In genomic region chr9:57659774-57660173, GRCm38 (mm10) we compare ENCODE assay signal across 8 mouse cellular contexts. TPM values are rescaled to one million over a fixed set of nuclear protein-coding genes. Genes with fewer than 3 reads are reported as not detected.
DNase-seq lines count a peak whose midpoint lies in the region; ATAC-seq and TF ChIP-seq lines count a peak whose summit lies in the region.

No protein-coding gene starts in this region.

- H3K4me3 ChIP-seq in E14TG2a.4 (replicated peaks; ENCODE audit: low read length): no peak overlapping the region
- H3K4me3 ChIP-seq in heart, embryonic 10.5 days: no peak overlapping the region
- H3K4me3 ChIP-seq in liver, embryonic 15.5 days (replicated peaks): no peak overlapping the region

- DNase-seq in adrenal gland, postnatal 10 days: peak; percentile 84
- peak; percentile 62 for DNase-seq in embryo, embryonic 11.5 days (ENCODE audit: low read depth, low spot score)
- DNase-seq in heart, embryonic 10.5 days (ENCODE audit: low spot score): peak; percentile 87
- peak; percentile 86 for DNase-seq in kidney, postnatal 10 days
- DNase-seq in retina, adult 2 months (ENCODE audit: low read depth, low spot score): peak; percentile 67
- DNase-seq in urinary bladder, postnatal 36 days (ENCODE audit: low spot score in 2 of 2): peak; percentile 70 to 79

- no peaks in the 10 kb centered on the region for H3K36me3 ChIP-seq in E14TG2a.4 (ENCODE audit: insufficient read depth, low read length)
- H3K36me3 ChIP-seq in heart, embryonic 10.5 days: no peaks in the 10 kb centered on the region
- H3K36me3 ChIP-seq in liver, embryonic 15.5 days (replicated peaks): no peaks in the 10 kb centered on the region

- H3K9me3 ChIP-seq in E14TG2a.4 (ENCODE audit: low read length): no peaks in the 10 kb centered on the region
- no peaks in the 10 kb centered on the region for H3K9me3 ChIP-seq in heart, embryonic 10.5 days
- H3K9me3 ChIP-seq in liver, embryonic 15.5 days (replicated peaks): no peaks in the 10 kb centered on the region

- no peak overlapping the region for H3K4me2 ChIP-seq in liver, embryonic 15.5 days

- H3K4me1 ChIP-seq in E14TG2a.4 (replicated peaks; ENCODE audit: low read depth, low read length): peaks cover 8% of the 10 kb centered on the region
- H3K4me1 ChIP-seq in heart, embryonic 10.5 days: peaks cover 7% of the 10 kb centered on the region
- peaks cover 29% of the 10 kb centered on the region for H3K4me1 ChIP-seq in liver, embryonic 15.5 days (replicated peaks)

- WGBS in heart, embryonic 10.5 days: 10% methylated on average over 4 of the region's 4 CpGs
- 21% methylated on average over 4 of the region's 4 CpGs for WGBS in liver, embryonic 15.5 days (ENCODE audit: insufficient replicate concordance)

- TF ChIP-seq CTCF in E14TG2a.4 (conservative IDR thresholded peaks at IDR 0.05; ENCODE audit: low read length): peak; percentile 65

- ATAC-seq in liver, embryonic 15.5 days (ENCODE audit: insufficient read depth): peak; percentile 50

- H3K27me3 ChIP-seq in E14TG2a.4 (ENCODE audit: insufficient read depth, low read length): peaks cover 4% of the 10 kb centered on the region
- peaks cover 3% of the 10 kb centered on the region for H3K27me3 ChIP-seq in heart, embryonic 10.5 days (ENCODE audit: insufficient read depth, poor library complexity, severe bottlenecking)
- H3K27me3 ChIP-seq in liver, embryonic 15.5 days: no peaks in the 10 kb centered on the region

- H3K27ac ChIP-seq in heart, embryonic 10.5 days: no peak overlapping the region
- peak overlapping the region; percentile 68 for H3K27ac ChIP-seq in liver, embryonic 15.5 days (replicated peaks)

- no peak overlapping the region for H3K9ac ChIP-seq in liver, embryonic 15.5 days

RNA-seq across cellular contexts. Expression of gene Csk, which starts 6.3 kb away (rescaled TPM):
- 10 to 100 TPM; 61.5 to 63.7 TPM for total RNA-seq in adrenal gland, postnatal 10 days (2021)
- 17.2 and 26.0 TPM in 2 replicates for polyA plus RNA-seq in heart, embryonic 10.5 days (2016; fragmentation: Nextera tagmentation; extraction: Ambion mirVana)
- polyA plus RNA-seq in liver, embryonic 15.5 days (2015; fragmentation: Nextera tagmentation; extraction: Ambion mirVana): 15.4 and 15.9 TPM in 2 replicates

RNA-seq across cellular contexts. Expression of gene Cyp1a2, which starts 23.7 kb away (rescaled TPM):
- 10 to 100 TPM; 14.5 to 36.5 TPM for total RNA-seq in adrenal gland, postnatal 10 days (2021)
- not detected in 2 replicates for polyA plus RNA-seq in heart, embryonic 10.5 days (2016; fragmentation: Nextera tagmentation; extraction: Ambion mirVana)
- polyA plus RNA-seq in liver, embryonic 15.5 days (2015; fragmentation: Nextera tagmentation; extraction: Ambion mirVana): 0.14 and 0.15 TPM in 2 replicates

RNA-seq across cellular contexts. Expression of gene Cyp1a1, which starts 28.0 kb away (rescaled TPM):
- under 1 TPM; 0.15 to 0.45 TPM for total RNA-seq in adrenal gland, postnatal 10 days (2021)
- 0.05 TPM in 1 of 2 replicates, not detected in the other for polyA plus RNA-seq in heart, embryonic 10.5 days (2016; fragmentation: Nextera tagmentation; extraction: Ambion mirVana)
- polyA plus RNA-seq in liver, embryonic 15.5 days (2015; fragmentation: Nextera tagmentation; extraction: Ambion mirVana): 0.13 and 0.16 TPM in 2 replicates

RNA-seq across cellular contexts. Expression of gene Lman1l, which starts 39.2 kb away (rescaled TPM):
- total RNA-seq in adrenal gland, postnatal 10 days (2021): not detected
- polyA plus RNA-seq in heart, embryonic 10.5 days (2016; fragmentation: Nextera tagmentation; extraction: Ambion mirVana): not detected in 2 replicates
- not detected in 2 replicates for polyA plus RNA-seq in liver, embryonic 15.5 days (2015; fragmentation: Nextera tagmentation; extraction: Ambion mirVana)

RNA-seq across cellular contexts. Expression of gene Edc3, which starts 48.6 kb away (rescaled TPM):
- total RNA-seq in adrenal gland, postnatal 10 days (2021): 10 to 100 TPM; 11.7 to 12.0 TPM
- polyA plus RNA-seq in heart, embryonic 10.5 days (2016; fragmentation: Nextera tagmentation; extraction: Ambion mirVana): 24.7 and 28.5 TPM in 2 replicates
- polyA plus RNA-seq in liver, embryonic 15.5 days (2015; fragmentation: Nextera tagmentation; extraction: Ambion mirVana): 13.8 and 16.2 TPM in 2 replicates
